Mouse (Mus musculus): Measurements from ENCODE around the gene Epn3.

Epn3 gene

GRCm38 (mm10) chr11:94469136-94470064, 30.4 kb downstream of the Epn3 start:
- peak in 1 of 2 experiments; percentile 68 for DNase-seq

GRCm38 (mm10) chr11:94468582-94469064, 31.2 kb downstream of the Epn3 start:
- peak; percentile 94 to 95 for DNase-seq

- no peak for DNase-seq
Measured at GRCm38 (mm10) chr11:94466333-94466855, 33.4 kb downstream of the Epn3 start.

DNA sequence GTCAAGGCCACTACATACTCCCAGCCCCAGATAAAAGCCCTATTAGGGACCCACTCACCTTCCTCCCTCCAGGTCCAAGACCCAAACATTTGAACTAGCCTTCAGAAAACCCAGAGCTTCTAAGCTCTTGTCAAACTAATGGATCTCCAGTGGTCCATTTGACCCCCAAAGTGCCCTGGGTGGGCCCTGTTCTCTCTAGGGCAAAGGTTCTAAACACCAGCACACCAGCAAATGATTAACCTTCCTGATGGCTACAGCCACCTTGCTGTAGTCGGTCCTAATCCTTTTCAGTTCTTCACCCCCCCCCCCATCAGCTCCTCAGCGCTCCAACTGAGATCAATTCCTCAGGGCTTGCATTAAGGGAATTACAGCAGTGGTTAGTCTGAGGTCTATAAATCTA, 35.6 kb downstream of the Epn3 start:
- no peak for DNase-seq

DNA sequence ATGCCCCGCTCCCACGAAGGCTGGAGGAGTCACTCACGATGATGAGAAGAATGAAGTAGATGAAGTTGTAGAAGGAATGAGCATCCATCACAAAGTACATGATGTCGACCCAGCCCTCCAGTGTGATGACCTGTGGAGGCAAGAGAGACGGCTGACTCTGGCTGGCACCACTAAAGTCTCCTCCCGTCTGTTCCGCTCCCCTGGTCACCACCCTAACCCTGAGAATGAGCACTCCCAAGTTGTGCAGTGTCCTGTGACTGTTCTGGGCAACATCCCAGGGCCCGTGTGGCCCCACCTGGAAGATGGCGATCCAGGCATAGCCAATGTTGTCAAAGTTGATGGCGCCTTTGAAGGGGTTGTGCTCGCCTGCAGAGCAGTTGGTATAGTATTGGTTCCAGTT, 37.9 kb downstream of the Epn3 start:
- DNase-seq, result no peak

- peak in 1 of 2 experiments; percentile 6 for DNase-seq
Measured at GRCm38 (mm10) chr11:94457001-94457400, 42.8 kb downstream of the Epn3 start.

DNA sequence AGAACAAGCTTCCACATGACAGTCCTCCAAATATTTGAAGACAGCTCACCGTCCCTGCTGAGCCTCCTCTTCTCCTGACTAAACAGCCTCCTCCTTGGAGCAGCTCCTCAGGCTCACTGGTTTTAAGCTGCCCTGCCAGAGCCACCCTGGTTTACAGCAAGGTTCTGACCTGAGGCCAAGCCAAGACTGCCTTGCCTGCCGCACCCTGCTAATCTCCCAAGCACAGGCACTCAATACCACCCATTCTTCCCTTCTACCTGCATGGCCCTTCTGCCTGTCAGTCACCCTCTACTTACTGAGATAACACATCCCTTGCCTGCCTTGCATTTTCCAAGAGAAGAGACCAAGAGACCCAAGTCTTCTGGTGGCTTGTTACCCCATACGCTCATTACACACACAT, 43.4 kb downstream of the Epn3 start:
- DNase-seq, result peak in 1 of 2 experiments; percentile 30

GRCm38 (mm10) chr11:94455161-94455820, 44.5 kb downstream of the Epn3 start:
- peak; percentile 71 to 77 for DNase-seq

- peak; percentile 67 for DNase-seq
Measured at GRCm38 (mm10) chr11:94454756-94455155, 45.0 kb downstream of the Epn3 start.

GRCm38 (mm10) chr11:94451091-94451773, 48.5 kb downstream of the Epn3 start:
- peak; percentile 76 to 78 for DNase-seq

- peak; percentile 56 to 65 for DNase-seq
Measured at GRCm38 (mm10) chr11:94449886-94450285, 49.9 kb downstream of the Epn3 start.

GRCm38 (mm10) chr11:94449239-94449638, 50.5 kb downstream of the Epn3 start:
- peak; percentile 56 to 65 for DNase-seq

GRCm38 (mm10) chr11:94447017-94447416, 52.8 kb downstream of the Epn3 start:
- no peak for DNase-seq

- DNase-seq, result peak in 1 of 2 experiments; percentile 51
Measured at GRCm38 (mm10) chr11:94445300-94445699, 54.5 kb downstream of the Epn3 start.

- peak in 1 of 2 experiments; percentile 3 for DNase-seq
Measured at GRCm38 (mm10) chr11:94444829-94445228, 54.9 kb downstream of the Epn3 start.

- DNase-seq, result peak in 1 of 2 experiments; percentile 8
Measured at GRCm38 (mm10) chr11:94441752-94442151, 58.0 kb downstream of the Epn3 start.

DNA sequence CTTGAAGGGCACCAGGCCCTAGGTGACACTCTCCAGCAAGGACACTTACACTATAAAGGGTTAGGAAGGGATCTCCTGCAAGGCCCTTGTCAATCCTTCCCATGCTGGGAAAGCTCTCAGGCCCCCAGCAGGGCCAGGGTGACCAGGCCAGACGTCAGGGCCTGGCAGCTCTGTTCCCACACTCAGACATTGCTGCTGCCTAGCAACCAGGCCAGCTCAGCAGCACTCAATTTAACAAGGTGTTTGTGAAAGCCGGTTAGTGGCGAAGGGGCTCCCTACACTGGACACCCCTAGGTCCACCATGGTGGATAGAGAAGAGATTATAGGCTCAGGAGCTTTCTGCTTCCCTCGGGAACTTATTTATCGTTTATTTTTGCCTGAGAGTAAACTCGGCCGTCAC, 58.7 kb downstream of the Epn3 start:
- DNase-seq, result peak in 1 of 2 experiments; percentile 44

DNA sequence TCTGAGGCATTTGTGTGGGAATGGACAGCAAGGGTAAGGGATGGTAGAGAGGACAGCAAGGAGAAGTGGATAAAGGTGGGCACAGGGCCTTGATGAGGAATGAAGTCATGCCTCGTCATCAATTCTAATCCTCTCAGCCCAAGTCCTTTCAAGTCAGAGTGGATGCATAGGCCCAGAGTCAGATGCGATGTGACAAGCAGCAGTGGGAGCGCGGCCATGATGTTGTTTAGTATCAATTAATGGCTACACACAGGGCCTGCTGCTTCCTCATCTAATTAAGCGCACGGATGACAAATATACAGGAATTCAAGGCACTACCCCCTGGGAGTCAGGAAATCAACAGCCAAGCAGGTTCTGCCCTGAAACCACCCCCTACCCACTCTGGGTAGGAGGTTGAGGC, 59.4 kb downstream of the Epn3 start:
- DNase-seq, result no peak
